Mouse (Mus musculus) CH12.LX (cell line): ENCODE results near the gene Ttll8. TPM values are rescaled to one million over a fixed set of nuclear protein-coding genes. Genes with fewer than 3 reads are reported as not detected.

ENCODE experiments used
- DNase-seq: peaks from one replicate; pipeline ENCODE4 v3.0.0-alpha.2; 2013; ENCODE audit errors: extremely low read depth
- H3K27ac ChIP-seq: 2 replicates; pipeline ENCODE4 v1.5.1; 2012; ENCODE audit warnings: low read depth, mild to moderate bottlenecking, control low read depth, moderate library complexity; ENCODE audit not compliant: insufficient read depth
- H3K27me3 ChIP-seq: replicated peaks from 2 replicates; pipeline ENCODE3; 2012; ENCODE audit warnings: inconsistent platforms
- H3K36me3 ChIP-seq, 2 experiments: replicated peaks in 1 of 2; 2 replicates each; pipeline versions ENCODE3 to v1.6.1; 2012; ENCODE audit warnings: inconsistent platforms in 1 of 2, low read length in 1 of 2, mild to moderate bottlenecking in 1 of 2, mixed read lengths in 1 of 2, moderate library complexity in 1 of 2; ENCODE audit not compliant: control insufficient read depth in 1 of 2, insufficient read depth in 1 of 2
- H3K4me1 ChIP-seq, 2 experiments: 2 replicates each; pipeline ENCODE4 v1.6.1; 2012; ENCODE audit warnings: inconsistent platforms in 1 of 2, moderate library complexity in 1 of 2; ENCODE audit not compliant: insufficient read depth in 2 of 2, control insufficient read depth in 1 of 2
- H3K4me2 ChIP-seq: 2 replicates; pipeline ENCODE4 v1.6.1; 2012; ENCODE audit warnings: low read depth, mild to moderate bottlenecking, control low read depth; ENCODE audit not compliant: poor library complexity, insufficient read depth, severe bottlenecking
- H3K4me3 ChIP-seq, 3 experiments: fragments of 150-350 bp in 1 of 3; sonication (generic) in 1 of 3; replicated peaks in 1 of 3; 2 replicates each; pipeline versions ENCODE3 to v1.5.1; 2011 to 2012; ENCODE audit warnings: low read depth in 2 of 3, low read length in 2 of 3, mild to moderate bottlenecking in 2 of 3, moderate library complexity in 2 of 3, control low read depth in 1 of 3, improper control_type of control experiment in 1 of 3, inconsistent platforms in 1 of 3, mixed read lengths in 1 of 3; ENCODE audit not compliant: poor library complexity in 1 of 3
- H3K79me2 ChIP-seq: replicated peaks from 2 replicates; pipeline ENCODE4 v1.6.1; 2012; ENCODE audit warnings: mild to moderate bottlenecking, moderate library complexity; ENCODE audit not compliant: control insufficient read depth, poor library complexity, insufficient read depth, severe bottlenecking; ENCODE audit errors: extremely low read depth
- H3K9ac ChIP-seq: 2 replicates; pipeline ENCODE4 v1.6.1; 2012; ENCODE audit warnings: low read depth, mild to moderate bottlenecking, control low read depth, moderate library complexity; ENCODE audit not compliant: insufficient read depth
- H3K9me3 ChIP-seq: replicated peaks from 2 replicates; pipeline ENCODE3; 2012; ENCODE audit warnings: low read length, inconsistent platforms, mixed read lengths
- BHLHE40 ChIP-seq: IDR thresholded peaks from 2 replicates; pipeline ENCODE4 v1.6.1; 2011; ENCODE audit warnings: mild to moderate bottlenecking, low read depth, low read length, improper control_type of control experiment
- CHD2 ChIP-seq: IDR thresholded peaks from 2 replicates; pipeline ENCODE4 v1.6.1; 2011; ENCODE audit warnings: low read length, improper control_type of control experiment
- CTCF ChIP-seq, 2 experiments: IDR thresholded peaks in 1 of 2; conservative IDR thresholded peaks in 1 of 2; 2 replicates each; pipeline ENCODE4 v1.5.1; 2011 to 2012; ENCODE audit warnings: low read depth in 2 of 2, low read length in 2 of 2, improper control_type of control experiment in 1 of 2, inconsistent platforms in 1 of 2, mild to moderate bottlenecking in 1 of 2, moderate library complexity in 1 of 2
- ELF1 ChIP-seq: IDR thresholded peaks from 2 replicates; pipeline ENCODE4 v1.6.1; 2014; ENCODE audit warnings: low read depth, mild to moderate bottlenecking, inconsistent platforms, low read length, improper control_type of control experiment
- EP300 ChIP-seq: IDR thresholded peaks from 2 replicates; pipeline ENCODE4 v1.6.1; 2011; ENCODE audit warnings: low read length, improper control_type of control experiment
- IRF4 ChIP-seq: IDR thresholded peaks from 2 replicates; pipeline ENCODE4 v1.6.1; 2014; ENCODE audit warnings: low read depth, mild to moderate bottlenecking, inconsistent platforms, low read length, improper control_type of control experiment
- JUN ChIP-seq: IDR thresholded peaks from 2 replicates; pipeline ENCODE4 v1.6.1; 2011; ENCODE audit warnings: low read depth, mild to moderate bottlenecking, low read length, improper control_type of control experiment, moderate library complexity; ENCODE audit not compliant: insufficient read depth
- KAT2A ChIP-seq: IDR thresholded peaks from 2 replicates; pipeline ENCODE4 v1.6.1; 2012; ENCODE audit warnings: low read length, improper control_type of control experiment, inconsistent platforms; ENCODE audit not compliant: insufficient replicate concordance
- MAZ ChIP-seq: IDR thresholded peaks from 2 replicates; pipeline ENCODE4 v1.6.1; 2012; ENCODE audit warnings: low read depth, mild to moderate bottlenecking, inconsistent platforms, low read length, improper control_type of control experiment, moderate library complexity
- MXI1 ChIP-seq: IDR thresholded peaks from 2 replicates; pipeline ENCODE4 v1.6.1; 2011; ENCODE audit warnings: mild to moderate bottlenecking, low read depth, low read length, improper control_type of control experiment
- NELFE ChIP-seq: IDR thresholded peaks from 2 replicates; pipeline ENCODE4 v1.6.1; 2011; ENCODE audit warnings: low read depth, low read length, improper control_type of control experiment
- POLR2A ChIP-seq: IDR thresholded peaks from 2 replicates; pipeline ENCODE4 v1.6.1; 2011; ENCODE audit warnings: low read depth, mild to moderate bottlenecking, improper control_type of control experiment, low read length
- POLR2AphosphoS2 ChIP-seq: IDR thresholded peaks from 2 replicates; pipeline ENCODE4 v1.6.1; 2011; ENCODE audit warnings: low read depth, low read length, improper control_type of control experiment
- RAD21 ChIP-seq: IDR thresholded peaks from 2 replicates; pipeline ENCODE4 v1.6.1; 2011; ENCODE audit warnings: low read depth, mild to moderate bottlenecking, low read length, improper control_type of control experiment, moderate library complexity
- SIN3A ChIP-seq: IDR thresholded peaks from 2 replicates; pipeline ENCODE4 v1.6.1; 2012; ENCODE audit warnings: low read length, improper control_type of control experiment, inconsistent platforms
- TBP ChIP-seq: conservative IDR thresholded peaks from 2 replicates; pipeline ENCODE4 v1.6.1; 2011; ENCODE audit warnings: low read depth, low read length, improper control_type of control experiment
- USF1 ChIP-seq: IDR thresholded peaks from 2 replicates; pipeline ENCODE4 v1.6.1; 2014; ENCODE audit warnings: low read depth, mild to moderate bottlenecking, inconsistent platforms, low read length, improper control_type of control experiment
- USF2 ChIP-seq: conservative IDR thresholded peaks from 2 replicates; pipeline ENCODE4 v1.6.1; 2011; ENCODE audit warnings: low read depth, low read length, improper control_type of control experiment
- ZKSCAN1 ChIP-seq: IDR thresholded peaks from 2 replicates; pipeline ENCODE4 v1.6.1; 2012; ENCODE audit warnings: low read depth, inconsistent platforms, low read length, improper control_type of control experiment, borderline replicate concordance
- ZNF384 ChIP-seq: IDR thresholded peaks from 2 replicates; pipeline ENCODE4 v1.6.1; 2012; ENCODE audit warnings: low read depth, low read length, improper control_type of control experiment, inconsistent platforms
- dilution Hi-C: fragments of 300-500 bp; cut with MboI; formaldehyde crosslinking; loops from 2 replicates; pipeline ENCODE4 v1.14.3; 2020; ENCODE audit warnings: low sequenced_read_pairs; ENCODE audit not compliant: extremely low pct_unique_long_range_greater_than_20kb, extremely low pct_ligation_motif_present
- in situ Hi-C: fragments of 300-500 bp; cut with MboI; formaldehyde crosslinking; loops from 3 replicates; pipeline ENCODE4 v1.14.3; 2019; ENCODE audit warnings: low sequenced_read_pairs, low pct_ligation_motif_present, low pct_unique_long_range_greater_than_20kb, mixed read lengths
- polyA plus RNA-seq: library from polyadenylated mRNA; unstranded; fragments of >175 nt; gene quantifications from 2 replicates; pipeline ENCODE4 v1.2.1, GENCODE M21; 2012; ENCODE audit warnings: low read depth; ENCODE audit not compliant: insufficient read length
- total RNA-seq, 2 experiments: library from RNA; depleted of rRNA; stranded (reverse); fragments of 300-350 nt in 1 of 2; fragments of >200 nt in 1 of 2; gene quantifications; 2 replicates each; pipeline ENCODE4 v1.2.3; 2012 to 2014

Ttll8 gene
- total and polyA plus RNA-seq, 3 experiments, result not detected

- DNase-seq, result no peak
- Histone ChIP-seq H3K4me3 (no peak overlapping the region), H3K4me2 (no peak overlapping the region), H3K27me3 (peaks cover 61% of the 10 kb centered on the region), H3K9ac (no peak overlapping the region), H3K27ac (no peak overlapping the region), H3K4me1 (no peaks in the 10 kb centered on the region), H3K36me3 (no peaks in the 10 kb centered on the region), H3K79me2 (no peaks in the 10 kb centered on the region), H3K9me3 (no peaks in the 10 kb centered on the region)
- in situ Hi-C loops, result no loop called here
- dilution Hi-C loops, result no loop called here
- TF ChIP-seq BHLHE40 (no peak), ELF1 (no peak), ZKSCAN1 (no peak), KAT2A (no peak), EP300 (no peak), RAD21 (no peak), POLR2AphosphoS2 (no peak), IRF4 (no peak), TBP (no peak), CTCF (conservative IDR thresholded peaks at IDR 0.05 in 1 of 2, IDR thresholded peaks at IDR 0.05 in 1 of 2; ENCODE audit: low read depth in 2 of 2, low read length in 2 of 2) (no peak), USF2 (no peak), MXI1 (no peak), ZNF384 (no peak)
Measured at GRCm38 (mm10) chr15:88917126-88917525, 37.1 kb downstream of the Ttll8 start.

GRCm38 (mm10) chr15:88916366-88916765, 37.9 kb downstream of the Ttll8 start:
- dilution Hi-C loops (no loop called here), in situ Hi-C loops (no loop called here)
- H3K4me1 ChIP-seq, result peaks cover 0 to under 1% of the 10 kb centered on the region in 2 experiments; a peak in 1 of 4 replicates
- H3K4me2 ChIP-seq, result no peak overlapping the region
- H3K9ac ChIP-seq, result no peak overlapping the region
- no peak for TF ChIP-seq SIN3A
- TF ChIP-seq CHD2, result no peak
- no peak for TF ChIP-seq POLR2A
- TF ChIP-seq USF1, result no peak
- TF ChIP-seq RAD21, result no peak
- no peak for TF ChIP-seq JUN
- no peak for TF ChIP-seq MAZ
- TF ChIP-seq IRF4, result no peak
- no peak for TF ChIP-seq NELFE
- no peak for TF ChIP-seq EP300
- TF ChIP-seq ZKSCAN1, result no peak
- H3K9me3 ChIP-seq, result no peaks in the 10 kb centered on the region
- H3K27me3 ChIP-seq, result peaks cover 56% of the 10 kb centered on the region
- no peak overlapping the region for H3K4me3 ChIP-seq
- H3K27ac ChIP-seq, result no peak overlapping the region
- H3K36me3 ChIP-seq, result no peaks in the 10 kb centered on the region
- no peaks in the 10 kb centered on the region for H3K79me2 ChIP-seq
- DNase-seq, result no peak
